Mouse (Mus musculus) MEL (cell line): ENCODE measurements at regions not wholly inside any gene's neighbourhood (a gene's known extent, or its start where the extent isn't known, plus 50 kb on each side); places are given as distances from the start of the nearest gene placed in this dataset.
"Not testable (repeated sequence)": the region's sequence is repeated elsewhere in the genome, so short reads cannot be mapped to it uniquely, and the experiment has no call there.

Source experiments
- DNase-seq: peaks from one replicate; pipeline ENCODE4 v3.0.0; 2011; ENCODE audit warnings: low read depth, low spot score
- H3K27ac ChIP-seq: 2 replicates; pipeline ENCODE4 v1.5.1; 2012; ENCODE audit warnings: low read depth, mild to moderate bottlenecking, control low read depth, low read length, moderate library complexity; ENCODE audit not compliant: control insufficient read depth
- H3K27me3 ChIP-seq, 2 experiments: fragments of 150-350 bp in 1 of 2; sonication (generic) in 1 of 2; 2 replicates each; pipeline ENCODE4 v1.6.1; 2012; ENCODE audit warnings: low read length in 2 of 2, mild to moderate bottlenecking in 2 of 2, improper control_type of control experiment in 1 of 2, moderate library complexity in 1 of 2; ENCODE audit not compliant: insufficient read depth in 2 of 2, control insufficient read depth in 1 of 2
- H3K36me3 ChIP-seq, 2 experiments: 2 replicates each; pipeline ENCODE4 v1.6.1; 2012 to 2014; ENCODE audit warnings: low read length in 2 of 2, improper control_type of control experiment in 1 of 2, inconsistent platforms in 1 of 2, mild to moderate bottlenecking in 1 of 2; ENCODE audit not compliant: insufficient read depth in 2 of 2, control insufficient read depth in 1 of 2
- H3K4me1 ChIP-seq, 2 experiments: fragments of 150-350 bp in 1 of 2; sonication (generic) in 1 of 2; 2 replicates each; pipeline ENCODE4 v1.6.1; 2012; ENCODE audit warnings: low read length in 2 of 2, improper control_type of control experiment in 1 of 2, mild to moderate bottlenecking in 1 of 2; ENCODE audit not compliant: insufficient read depth in 2 of 2, control insufficient read depth in 1 of 2
- H3K4me3 ChIP-seq, 2 experiments: fragments of 150-350 bp in 1 of 2; sonication (generic) in 1 of 2; 2 replicates each; pipeline ENCODE4 v1.5.1; 2012; ENCODE audit warnings: low read depth in 2 of 2, low read length in 2 of 2, mild to moderate bottlenecking in 2 of 2, moderate library complexity in 2 of 2, control low read depth in 1 of 2, improper control_type of control experiment in 1 of 2; ENCODE audit not compliant: control insufficient read depth in 1 of 2, insufficient read depth in 1 of 2
- H3K79me2 ChIP-seq: 2 replicates; pipeline ENCODE4 v1.6.1; 2012; ENCODE audit warnings: mild to moderate bottlenecking, low read length, moderate library complexity; ENCODE audit not compliant: control insufficient read depth, poor library complexity, insufficient read depth
- H3K9ac ChIP-seq: 2 replicates; pipeline ENCODE4 v1.6.1; 2012; ENCODE audit warnings: low read depth, mild to moderate bottlenecking, control low read depth, low read length, moderate library complexity; ENCODE audit not compliant: control insufficient read depth, poor library complexity, severe bottlenecking
- H3K9me3 ChIP-seq: fragments of 150-350 bp; sonication (generic); replicated peaks from 2 replicates; pipeline ENCODE4 v1.6.1; 2012; ENCODE audit warnings: mild to moderate bottlenecking, low read length, improper control_type of control experiment, moderate library complexity; ENCODE audit not compliant: insufficient read depth
- BHLHE40 ChIP-seq: IDR thresholded peaks from 2 replicates; pipeline ENCODE4 v1.6.1; 2012; ENCODE audit warnings: low read depth, mild to moderate bottlenecking, inconsistent platforms, low read length, improper control_type of control experiment, borderline replicate concordance
- CHD2 ChIP-seq: IDR thresholded peaks from 2 replicates; pipeline ENCODE4 v1.6.1; 2011; ENCODE audit warnings: low read length, improper control_type of control experiment
- CTCF ChIP-seq, 3 experiments: IDR thresholded peaks in 2 of 3; conservative IDR thresholded peaks in 1 of 3; 2 replicates each; pipeline ENCODE4 v1.5.1; 2011 to 2012; ENCODE audit warnings: low read length in 3 of 3, low read depth in 2 of 3, mild to moderate bottlenecking in 2 of 3, improper control_type of control experiment in 1 of 3, inconsistent platforms in 1 of 3, mixed read lengths in 1 of 3, moderate library complexity in 1 of 3; ENCODE audit not compliant: control insufficient read depth in 1 of 3, insufficient read depth in 1 of 3, poor library complexity in 1 of 3, severe bottlenecking in 1 of 3
- E2F4 ChIP-seq: IDR thresholded peaks from 2 replicates; pipeline ENCODE4 v1.6.1; 2011; ENCODE audit warnings: low read depth, low read length, improper control_type of control experiment, borderline replicate concordance
- ETS1 ChIP-seq: IDR thresholded peaks from 2 replicates; pipeline ENCODE4 v1.6.1; 2012; ENCODE audit warnings: low read depth, mild to moderate bottlenecking, inconsistent platforms, low read length, improper control_type of control experiment, moderate library complexity
- MAX ChIP-seq: IDR thresholded peaks from 2 replicates; pipeline ENCODE4 v1.6.1; 2011; ENCODE audit warnings: low read length, improper control_type of control experiment
- MEF2A ChIP-seq: IDR thresholded peaks from 2 replicates; pipeline ENCODE4 v1.6.1; 2014; ENCODE audit warnings: low read depth, mild to moderate bottlenecking, inconsistent platforms, low read length, improper control_type of control experiment; ENCODE audit not compliant: poor library complexity, insufficient replicate concordance, severe bottlenecking; ENCODE audit errors: extremely low read depth
- NELFE ChIP-seq: IDR thresholded peaks from 2 replicates; pipeline ENCODE4 v1.6.1; 2011; ENCODE audit warnings: low read depth, low read length, improper control_type of control experiment
- NRF1 ChIP-seq: IDR thresholded peaks from 2 replicates; pipeline ENCODE4 v1.6.1; 2014; ENCODE audit warnings: low read depth, mild to moderate bottlenecking, inconsistent platforms, low read length, improper control_type of control experiment, moderate library complexity; ENCODE audit not compliant: poor library complexity, insufficient read depth, severe bottlenecking
- POLR2A ChIP-seq, 2 experiments: IDR thresholded peaks; 2 replicates each; pipeline ENCODE4 v1.6.1; 2011 to 2012; ENCODE audit warnings: low read length in 2 of 2, mild to moderate bottlenecking in 2 of 2, control low read depth in 1 of 2, improper control_type of control experiment in 1 of 2, low read depth in 1 of 2, moderate library complexity in 1 of 2; ENCODE audit not compliant: control insufficient read depth in 1 of 2, insufficient read depth in 1 of 2, poor library complexity in 1 of 2
- POLR2AphosphoS5 ChIP-seq: IDR thresholded peaks from 2 replicates; pipeline ENCODE4 v1.6.1; 2012; ENCODE audit warnings: low read depth, borderline replicate concordance, mild to moderate bottlenecking, inconsistent platforms, low read length, moderate library complexity, mixed read lengths
- TAL1 ChIP-seq: IDR thresholded peaks from 2 replicates; pipeline ENCODE4 v1.6.1; 2012; ENCODE audit warnings: mild to moderate bottlenecking, inconsistent platforms, low read length, moderate library complexity, mixed read lengths
- TCF12 ChIP-seq: IDR thresholded peaks from 2 replicates; pipeline ENCODE4 v1.6.1; 2014; ENCODE audit warnings: low read depth, mild to moderate bottlenecking, inconsistent platforms, low read length, improper control_type of control experiment, moderate library complexity
- ZC3H11A ChIP-seq: IDR thresholded peaks from 2 replicates; pipeline ENCODE4 v1.6.1; 2012; ENCODE audit warnings: low read depth, mild to moderate bottlenecking, inconsistent platforms, low read length, improper control_type of control experiment

DNA sequence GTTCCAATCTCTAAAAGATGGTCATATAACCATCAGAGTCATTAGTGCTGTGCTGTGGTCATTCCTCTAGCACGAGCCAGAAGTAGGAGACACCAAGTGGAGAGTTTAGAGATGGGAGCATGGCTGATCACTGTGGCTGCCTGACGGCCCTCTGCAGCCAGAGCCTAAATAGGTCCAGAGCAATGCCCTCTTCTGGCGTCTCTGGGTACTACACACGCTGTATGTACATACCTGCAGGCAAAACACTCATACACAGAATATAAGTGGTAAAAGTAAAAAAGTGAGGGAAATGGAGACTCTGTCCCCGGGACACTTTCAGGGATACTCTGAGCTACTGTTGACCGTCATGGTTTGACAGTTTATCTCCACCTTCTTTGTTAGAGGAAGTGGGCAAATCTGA, 91.4 kb downstream of the Gm21738 start:
- Histone ChIP-seq H3K79me2 (no peaks in the 10 kb centered on the region), H3K9ac (no peak overlapping the region), H3K36me3 (no peaks in the 10 kb centered on the region), H3K27me3 (no peaks in the 10 kb centered on the region), H3K9me3 (no peaks in the 10 kb centered on the region), H3K4me1 (no peaks in the 10 kb centered on the region), H3K4me3 (no peak overlapping the region), H3K27ac (no peak overlapping the region)
- TF ChIP-seq ETS1 (no peak), CTCF (IDR thresholded peaks at IDR 0.05 in 2 of 3, conservative IDR thresholded peaks at IDR 0.05 in 1 of 3; ENCODE audit: control insufficient read depth in 1 of 3, insufficient read depth in 1 of 3, low read depth in 2 of 3, low read length in 3 of 3, poor library complexity in 1 of 3, severe bottlenecking in 1 of 3) (peak in 1 of 3 experiments; percentile 10; a peak in 1 of 6 replicates)
- DNase-seq = peak; percentile 9

- no peaks in the 10 kb centered on the region for H3K79me2 ChIP-seq
- H3K4me3 ChIP-seq = no peak overlapping the region
- H3K27me3 ChIP-seq = no peaks in the 10 kb centered on the region
- TF ChIP-seq TCF12 (no peak), NELFE (no peak), BHLHE40 (no peak), ZC3H11A (no peak), MEF2A (no peak), POLR2AphosphoS5 (no peak), POLR2A (IDR thresholded peaks at IDR 0.05; ENCODE audit: control insufficient read depth in 1 of 2, insufficient read depth in 1 of 2, low read depth in 1 of 2, low read length in 2 of 2, poor library complexity in 1 of 2) (no peak), TAL1 (no peak), CHD2 (no peak), MAX (no peak), E2F4 (no peak), NRF1 (no peak)
- no peaks in the 10 kb centered on the region for H3K36me3 ChIP-seq
- no peak overlapping the region for H3K27ac ChIP-seq
- no peaks in the 10 kb centered on the region for H3K9me3 ChIP-seq
- no peaks in the 10 kb centered on the region for H3K4me1 ChIP-seq
- no peak overlapping the region for H3K9ac ChIP-seq
- DNase-seq = no peak
Observed at GRCm38 (mm10) chr14:19311614-19312013, 107.1 kb downstream of the Gm21738 start.

DNA sequence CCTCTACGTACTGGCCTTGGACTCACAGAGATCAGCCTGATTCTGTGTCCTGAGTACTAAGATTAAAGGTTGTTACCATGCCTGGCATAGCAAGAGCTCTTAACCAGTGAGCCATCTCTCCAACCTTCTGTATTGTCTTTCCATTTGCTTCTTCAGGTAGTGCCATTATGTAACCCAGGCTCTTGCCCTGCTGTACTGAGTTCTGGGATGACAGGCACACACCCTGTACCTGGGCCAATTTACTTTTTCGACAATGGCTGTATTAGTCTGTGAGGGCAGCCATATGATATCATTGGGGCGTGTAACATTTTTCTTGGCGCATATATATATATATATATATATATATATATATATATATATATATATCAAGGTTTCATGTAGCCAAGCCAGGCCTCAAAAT, 115.9 kb downstream of the Gm21738 start:
- not testable (repeated sequence) for H3K9ac ChIP-seq, DNase-seq, H3K4me1 ChIP-seq, H3K4me3 ChIP-seq, H3K9me3 ChIP-seq, H3K36me3 ChIP-seq, H3K79me2 ChIP-seq, H3K27ac ChIP-seq, H3K27me3 ChIP-seq
